Mouse (Mus musculus) stomach, postnatal 0 days (tissue): ENCODE measurements around the gene Birc3.

ENCODE experiments used
- CTCF ChIP-seq: IDR thresholded peaks from 2 replicates; pipeline ENCODE4 v1.5.1; 2016; ENCODE audit warnings: antibody characterized with exemption, low read depth, mild to moderate bottlenecking, moderate library complexity
- EP300 ChIP-seq: optimal IDR thresholded peaks from 2 replicates; pipeline ENCODE3; 2016; ENCODE audit warnings: antibody characterized with exemption

- TF ChIP-seq CTCF (no peak), EP300 (no peak)
Observed at GRCm38 (mm10) chr9:7841221-7841620, 31.8 kb downstream of the Birc3 start.
